Mouse (Mus musculus): ENCODE measurements around the gene Dapk3.
A peak's percentile ranks its signal among the peaks of the same experiment; 100 is the strongest.
"Not testable (repeated sequence)": the region's sequence is repeated elsewhere in the genome, so short reads cannot be mapped to it uniquely, and the experiment has no call there.

Gene Dapk3

GRCm38 (mm10) chr10:81146296-81146695 is 36.5 kb upstream of the Dapk3 start:
- no peak for DNase-seq (ENCODE audit: low read depth)

- DNase-seq (ENCODE audit: low read depth) = no peak
Measured at GRCm38 (mm10) chr10:81151261-81151660, 31.5 kb upstream of the Dapk3 start.

- no peak for DNase-seq (ENCODE audit: low read depth)
Measured at GRCm38 (mm10) chr10:81152609-81153008, 30.2 kb upstream of the Dapk3 start.

- no peak for DNase-seq (ENCODE audit: low read depth)
Measured at GRCm38 (mm10) chr10:81154313-81154712, 28.5 kb upstream of the Dapk3 start.

GRCm38 (mm10) chr10:81154736-81155135 is 28.1 kb upstream of the Dapk3 start:
- no peak for DNase-seq (ENCODE audit: low read depth)

- no peak for DNase-seq (ENCODE audit: low read depth)
Measured at GRCm38 (mm10) chr10:81161602-81162317, 21.0 kb upstream of the Dapk3 start.

- no peak for DNase-seq (ENCODE audit: low read depth)
Measured at GRCm38 (mm10) chr10:81162318-81162652, 20.5 kb upstream of the Dapk3 start.

- DNase-seq (ENCODE audit: low read depth) = no peak
Measured at GRCm38 (mm10) chr10:81165118-81165517, 17.7 kb upstream of the Dapk3 start.

GRCm38 (mm10) chr10:81167200-81168086 is 15.4 kb upstream of the Dapk3 start, which contains the start of gene Pias4:
Gene Pias4 (minus strand): TSS chr10:81167923.
- peak; percentile 99 for DNase-seq (ENCODE audit: low read depth)

- DNase-seq (ENCODE audit: low read depth) = no peak
Measured at GRCm38 (mm10) chr10:81168087-81168431, 14.7 kb upstream of the Dapk3 start.

GRCm38 (mm10) chr10:81168521-81169244 is 14.1 kb upstream of the Dapk3 start:
- peak; percentile 93 for DNase-seq (ENCODE audit: low read depth)

GRCm38 (mm10) chr10:81169411-81169900 is 13.3 kb upstream of the Dapk3 start:
- not testable (repeated sequence) for DNase-seq (ENCODE audit: low read depth)

- peak; percentile 75 for DNase-seq (ENCODE audit: low read depth)
Measured at GRCm38 (mm10) chr10:81173132-81173531, 9.7 kb upstream of the Dapk3 start.

- DNase-seq (ENCODE audit: low read depth) = peak; percentile 84
Measured at GRCm38 (mm10) chr10:81174617-81175344, 8.0 kb upstream of the Dapk3 start.

- not testable (repeated sequence) for DNase-seq (ENCODE audit: low read depth)
Measured at GRCm38 (mm10) chr10:81175345-81175701, 7.5 kb upstream of the Dapk3 start.

GRCm38 (mm10) chr10:81175936-81176465 is 6.8 kb upstream of the Dapk3 start:
- DNase-seq (ENCODE audit: low read depth) = no peak

GRCm38 (mm10) chr10:81176466-81177271 is 6.1 kb upstream of the Dapk3 start, which contains the start of gene Eef2:
Gene Eef2 (plus strand): TSS chr10:81176631.
- peak; percentile 93 for DNase-seq (ENCODE audit: low read depth)

GRCm38 (mm10) chr10:81177491-81177925 is 5.3 kb upstream of the Dapk3 start:
- no peak for DNase-seq (ENCODE audit: low read depth)

GRCm38 (mm10) chr10:81177958-81178712 is 4.7 kb upstream of the Dapk3 start:
- DNase-seq (ENCODE audit: low read depth) = no peak

- DNase-seq (ENCODE audit: low read depth) = no peak
Measured at GRCm38 (mm10) chr10:81178927-81179326, 3.9 kb upstream of the Dapk3 start.
